Mouse (Mus musculus) MEL (cell line): ENCODE measurements at regions not wholly inside any gene's neighbourhood (a gene's known extent, or its start where the extent isn't known, plus 50 kb on each side); places are given as distances from the start of the nearest gene placed in this dataset.

ENCODE experiments used
- CTCF ChIP-seq, 3 experiments: IDR thresholded peaks in 2 of 3; conservative IDR thresholded peaks in 1 of 3; 2 replicates each; pipeline ENCODE4 v1.5.1; 2011 to 2012; ENCODE audit warnings: low read length in 3 of 3, low read depth in 2 of 3, mild to moderate bottlenecking in 2 of 3, improper control_type of control experiment in 1 of 3, inconsistent platforms in 1 of 3, mixed read lengths in 1 of 3, moderate library complexity in 1 of 3; ENCODE audit not compliant: control insufficient read depth in 1 of 3, insufficient read depth in 1 of 3, poor library complexity in 1 of 3, severe bottlenecking in 1 of 3
- ELF1 ChIP-seq: IDR thresholded peaks from 2 replicates; pipeline ENCODE4 v1.6.1; 2014; ENCODE audit warnings: low read depth, mild to moderate bottlenecking, inconsistent platforms, low read length, improper control_type of control experiment, moderate library complexity
- EP300 ChIP-seq, 2 experiments: IDR thresholded peaks; 2 replicates each; pipeline ENCODE4 v1.6.1; 2011; ENCODE audit warnings: improper control_type of control experiment in 2 of 2, low read length in 2 of 2, low read depth in 1 of 2, mild to moderate bottlenecking in 1 of 2
- GATA1 ChIP-seq: IDR thresholded peaks from 2 replicates; pipeline ENCODE4 v1.6.1; 2011; ENCODE audit warnings: low read depth, low read length, improper control_type of control experiment
- MXI1 ChIP-seq: IDR thresholded peaks from 2 replicates; pipeline ENCODE4 v1.6.1; 2011; ENCODE audit warnings: mild to moderate bottlenecking, low read depth, low read length, improper control_type of control experiment
- POLR2A ChIP-seq, 2 experiments: IDR thresholded peaks; 2 replicates each; pipeline ENCODE4 v1.6.1; 2011 to 2012; ENCODE audit warnings: low read length in 2 of 2, mild to moderate bottlenecking in 2 of 2, control low read depth in 1 of 2, improper control_type of control experiment in 1 of 2, low read depth in 1 of 2, moderate library complexity in 1 of 2; ENCODE audit not compliant: control insufficient read depth in 1 of 2, insufficient read depth in 1 of 2, poor library complexity in 1 of 2
- RAD21 ChIP-seq: IDR thresholded peaks from 2 replicates; pipeline ENCODE4 v1.6.1; 2011; ENCODE audit warnings: mild to moderate bottlenecking, low read depth, low read length, improper control_type of control experiment
- SIN3A ChIP-seq: IDR thresholded peaks from 2 replicates; pipeline ENCODE4 v1.6.1; 2012; ENCODE audit warnings: low read length, improper control_type of control experiment, inconsistent platforms
- TAL1 ChIP-seq: IDR thresholded peaks from 2 replicates; pipeline ENCODE4 v1.6.1; 2012; ENCODE audit warnings: mild to moderate bottlenecking, inconsistent platforms, low read length, moderate library complexity, mixed read lengths
- ZKSCAN1 ChIP-seq: IDR thresholded peaks from 2 replicates; pipeline ENCODE4 v1.6.1; 2012; ENCODE audit warnings: low read depth, mild to moderate bottlenecking, inconsistent platforms, low read length, improper control_type of control experiment, moderate library complexity

GRCm38 (mm10) chr3:52181326-52182101, 76.6 kb upstream of the Maml3 start:
- TF ChIP-seq POLR2A (IDR thresholded peaks at IDR 0.05; ENCODE audit: control insufficient read depth in 1 of 2, insufficient read depth in 1 of 2, low read depth in 1 of 2, low read length in 2 of 2, poor library complexity in 1 of 2) = no peak
- no peak for TF ChIP-seq TAL1
- TF ChIP-seq RAD21 = no peak
- no peak for TF ChIP-seq GATA1
- TF ChIP-seq EP300 (IDR thresholded peaks at IDR 0.05; ENCODE audit: low read depth in 1 of 2, low read length in 2 of 2) = no peak
- no peak for TF ChIP-seq ZKSCAN1
- TF ChIP-seq SIN3A = no peak
- TF ChIP-seq CTCF (IDR thresholded peaks at IDR 0.05 in 2 of 3, conservative IDR thresholded peaks at IDR 0.05 in 1 of 3; ENCODE audit: control insufficient read depth in 1 of 3, insufficient read depth in 1 of 3, low read depth in 2 of 3, low read length in 3 of 3, poor library complexity in 1 of 3, severe bottlenecking in 1 of 3) = no peak
- TF ChIP-seq MXI1 = no peak
- no peak for TF ChIP-seq ELF1
